Mouse (Mus musculus): ENCODE measurements around the gene Hbs1l. TPM values are rescaled to one million over a fixed set of nuclear protein-coding genes. Genes with fewer than 3 reads are reported as not detected.

Hbs1l gene
- polyA plus RNA-seq, 1 experiment from 2014 or later, result 114 TPM

DNA sequence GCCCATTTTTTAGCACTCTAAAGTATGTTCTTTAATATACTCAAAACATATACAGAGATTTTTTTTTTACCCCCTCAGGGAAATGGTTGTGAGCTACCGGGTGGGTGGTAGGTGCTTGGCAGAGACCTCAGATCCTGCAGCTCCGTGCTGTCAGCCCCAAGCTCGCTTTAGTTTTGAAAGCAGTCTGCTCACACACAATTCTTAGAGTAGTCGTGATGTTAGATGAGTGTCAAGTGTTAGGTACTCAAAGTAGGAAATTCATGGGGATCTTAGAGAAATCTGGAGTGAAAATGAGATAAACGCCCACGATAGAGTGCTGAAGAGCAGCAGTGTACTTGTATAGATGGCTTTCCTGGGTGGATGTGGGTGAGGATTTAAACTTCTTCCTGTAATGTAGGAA lies 24.8 kb downstream of the Hbs1l start:
- Histone ChIP-seq H3K4me3 (no peak overlapping the region), H3K36me3 (peaks cover 34% of the 10 kb centered on the region), H3K4me1 (replicated peaks) (no peaks in the 10 kb centered on the region), H3K9me3 (no peaks in the 10 kb centered on the region), H3K27me3 (ENCODE audit: insufficient read depth, poor library complexity, severe bottlenecking) (no peaks in the 10 kb centered on the region), H3K27ac (no peak overlapping the region)
- DNase-seq (ENCODE audit: low spot score), result no peak
- WGBS, result 91% methylated on average over 6 of the region's 6 CpGs

DNA sequence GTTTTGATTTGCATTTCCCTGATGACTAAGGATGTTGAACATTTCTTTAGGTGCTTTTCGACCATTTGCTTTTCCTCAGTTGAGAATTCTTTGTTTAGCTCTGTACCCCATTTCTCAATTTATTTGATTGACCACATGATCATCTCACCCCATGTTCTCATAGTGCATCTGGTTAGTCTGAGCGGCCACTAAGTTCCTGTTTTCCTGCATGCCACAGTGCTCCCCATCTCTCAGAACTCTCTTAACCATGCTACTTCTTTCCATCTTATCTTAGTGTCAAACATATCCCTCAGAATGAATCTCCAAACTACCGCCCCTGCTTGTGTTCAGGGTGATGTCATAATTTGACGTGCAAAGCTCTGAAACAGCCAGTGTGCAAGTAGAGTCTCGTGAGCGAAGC lies 30.6 kb downstream of the Hbs1l start:
- Histone ChIP-seq H3K27me3 (ENCODE audit: insufficient read depth, poor library complexity, severe bottlenecking) (no peaks in the 10 kb centered on the region), H3K36me3 (peaks cover 22% of the 10 kb centered on the region), H3K27ac (no peak overlapping the region), H3K4me3 (no peak overlapping the region), H3K4me1 (replicated peaks) (no peaks in the 10 kb centered on the region), H3K9me3 (no peaks in the 10 kb centered on the region)
- DNase-seq (ENCODE audit: low spot score), result no peak
- WGBS, result 96% methylated on average over 6 of the region's 6 CpGs

DNA sequence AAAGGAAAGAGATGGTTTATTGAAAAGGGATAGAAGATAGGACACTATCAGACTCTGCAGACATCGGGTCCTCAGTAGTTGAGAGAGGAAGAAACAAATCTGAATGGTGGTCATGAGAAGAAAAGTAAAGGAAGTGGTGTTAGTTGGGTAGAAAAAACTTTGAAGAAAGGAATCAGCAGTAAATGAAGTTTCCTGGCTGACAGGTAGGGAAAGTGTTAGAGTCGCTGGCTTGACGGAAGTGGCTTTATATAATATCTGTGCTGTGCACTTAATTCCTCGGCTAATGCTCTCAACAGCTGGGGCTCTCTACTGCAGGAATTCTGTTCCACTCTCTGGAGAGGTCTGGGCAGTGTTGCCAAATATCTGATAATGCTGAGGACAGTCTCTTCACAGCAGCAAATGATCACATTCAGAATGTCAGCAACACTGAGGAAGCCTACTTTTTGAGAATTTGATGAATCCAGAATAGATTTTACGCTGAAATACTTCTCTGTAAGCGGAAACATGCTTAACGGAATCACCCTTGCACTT lies 31.9 kb downstream of the Hbs1l start:
- H3K27ac ChIP-seq, result no peak overlapping the region
- DNase-seq (ENCODE audit: low spot score), result no peak
- H3K9me3 ChIP-seq, result no peaks in the 10 kb centered on the region
- no peak overlapping the region for H3K4me3 ChIP-seq
- peaks cover 33% of the 10 kb centered on the region for H3K36me3 ChIP-seq
- 92% methylated on average over 7 of the region's 7 CpGs for WGBS
- no peaks in the 10 kb centered on the region for H3K4me1 ChIP-seq (replicated peaks)
- no peaks in the 10 kb centered on the region for H3K27me3 ChIP-seq (ENCODE audit: insufficient read depth, poor library complexity, severe bottlenecking)

DNA sequence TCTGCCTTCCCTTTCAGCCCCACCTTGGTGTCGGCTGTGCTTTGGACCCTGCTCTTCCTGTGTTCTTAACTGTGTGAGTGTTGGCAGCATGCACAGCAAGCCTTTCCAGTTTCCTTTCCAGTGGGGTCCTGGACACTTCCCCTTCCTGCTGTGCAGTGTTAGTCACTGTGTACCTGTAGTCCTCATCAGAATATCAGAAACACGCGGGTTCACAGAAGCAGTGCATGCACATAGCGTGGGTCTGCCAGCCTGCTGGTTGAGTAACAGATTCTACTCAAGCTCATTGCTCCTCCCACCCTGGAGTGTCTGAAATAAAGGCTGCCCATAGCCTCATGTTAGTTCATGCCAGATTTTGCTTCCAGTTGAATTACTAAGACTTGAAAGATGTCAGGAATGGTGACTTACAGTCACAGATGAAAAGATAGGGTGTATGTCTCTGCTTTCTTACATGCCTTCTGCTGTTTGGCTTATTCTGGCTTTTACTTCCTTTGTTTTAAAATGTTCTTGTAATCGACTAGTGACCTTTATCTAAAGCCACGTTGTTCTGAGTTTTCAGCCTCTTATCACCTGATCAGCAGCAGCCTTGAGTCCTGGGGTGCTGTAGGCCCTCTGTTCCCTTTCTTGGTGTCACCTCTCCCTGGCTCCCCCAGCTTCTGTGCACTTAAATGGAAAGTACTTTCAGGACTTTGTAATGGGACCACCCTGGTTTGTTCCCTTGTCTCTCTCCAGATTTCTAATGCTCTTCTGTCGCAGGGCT lies 38.7 kb downstream of the Hbs1l start:
- DNase-seq (ENCODE audit: low spot score), result no peak
- WGBS, result 90% methylated on average over 7 of the region's 7 CpGs
- H3K4me3 ChIP-seq, result no peak overlapping the region
- peaks cover 8% of the 10 kb centered on the region; the same call in 1 of the 2 replicates for H3K9me3 ChIP-seq
- no peaks in the 10 kb centered on the region for H3K4me1 ChIP-seq (replicated peaks)
- no peak overlapping the region for H3K27ac ChIP-seq
- no peaks in the 10 kb centered on the region for H3K27me3 ChIP-seq (ENCODE audit: insufficient read depth, poor library complexity, severe bottlenecking)
- H3K36me3 ChIP-seq, result peaks cover 81% of the 10 kb centered on the region

DNA sequence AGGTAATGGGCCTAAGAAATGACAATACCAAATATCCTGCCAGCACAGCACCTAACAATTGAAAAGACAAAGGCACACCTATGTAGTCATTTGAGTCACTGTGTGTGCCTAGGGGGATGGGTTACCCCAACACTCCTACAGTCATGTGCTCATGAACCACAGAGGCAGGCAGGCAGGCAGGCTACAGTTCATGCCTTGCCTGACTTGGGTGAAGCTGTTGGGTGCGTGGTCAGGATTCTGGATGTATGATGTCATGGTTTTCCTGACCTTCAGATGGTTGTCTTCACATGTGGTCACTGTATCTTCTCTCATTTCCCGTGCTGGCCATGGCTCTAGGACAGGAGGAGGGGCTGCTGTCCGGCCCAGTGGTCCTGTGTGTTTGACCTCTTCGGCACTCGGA lies 39.8 kb downstream of the Hbs1l start:
- no peak overlapping the region for H3K27ac ChIP-seq
- H3K4me1 ChIP-seq (replicated peaks), result no peaks in the 10 kb centered on the region
- WGBS, result 93% methylated on average over 5 of the region's 5 CpGs
- H3K9me3 ChIP-seq, result peaks cover 8% of the 10 kb centered on the region; the same call in 1 of the 2 replicates
- no peak for DNase-seq (ENCODE audit: low spot score)
- peaks cover 91% of the 10 kb centered on the region for H3K36me3 ChIP-seq
- no peaks in the 10 kb centered on the region for H3K27me3 ChIP-seq (ENCODE audit: insufficient read depth, poor library complexity, severe bottlenecking)
- H3K4me3 ChIP-seq, result no peak overlapping the region

DNA sequence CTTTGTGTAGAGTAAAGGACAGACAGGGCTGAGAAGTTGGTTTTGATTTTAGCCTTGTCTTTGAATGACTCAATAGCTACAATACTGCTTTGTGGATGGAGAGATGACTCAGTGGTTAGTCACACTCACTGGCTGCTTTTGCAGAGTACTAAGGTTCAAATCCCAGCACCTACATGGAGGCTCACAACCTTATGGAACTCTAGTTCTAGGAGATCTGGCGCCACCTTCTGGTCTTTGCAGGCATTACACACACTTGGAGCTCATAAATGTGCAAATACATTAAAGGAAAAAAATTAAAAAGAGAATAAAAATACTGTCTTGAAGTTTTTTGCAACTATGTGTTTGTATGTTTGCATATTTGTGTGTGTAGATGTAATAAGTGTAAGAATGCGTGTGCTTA lies 41.4 kb downstream of the Hbs1l start:
- Histone ChIP-seq H3K27me3 (ENCODE audit: insufficient read depth, poor library complexity, severe bottlenecking) (no peaks in the 10 kb centered on the region), H3K9me3 (peaks cover 8% of the 10 kb centered on the region; the same call in 1 of the 2 replicates), H3K27ac (no peak overlapping the region), H3K4me3 (no peak overlapping the region), H3K36me3 (peaks cover 95% of the 10 kb centered on the region), H3K4me1 (replicated peaks) (no peaks in the 10 kb centered on the region)
- no peak for DNase-seq (ENCODE audit: low spot score)
- WGBS, result 67% methylated on average over 2 of the region's 2 CpGs

DNA sequence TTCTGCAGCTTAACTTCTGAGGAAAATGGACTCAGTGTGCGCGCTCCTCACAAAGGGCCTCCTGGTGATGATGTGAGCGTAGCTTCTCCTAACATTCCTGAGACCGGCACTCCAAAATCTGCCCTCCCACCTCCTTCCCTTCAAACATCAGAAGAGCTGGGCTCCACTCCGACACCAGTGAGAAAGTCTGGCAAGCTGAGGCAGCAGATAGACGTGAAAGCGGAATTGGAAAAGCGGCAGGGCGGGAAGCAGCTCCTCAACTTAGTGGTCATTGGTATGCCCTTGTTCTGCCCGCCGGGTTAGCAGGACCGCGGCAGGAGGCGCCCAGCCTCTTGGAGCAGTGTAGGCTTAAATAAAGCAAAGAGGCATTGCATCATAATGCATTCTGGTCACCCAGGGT lies 45.9 kb downstream of the Hbs1l start:
- H3K36me3 ChIP-seq, result peaks cover 80% of the 10 kb centered on the region
- no peaks in the 10 kb centered on the region for H3K4me1 ChIP-seq (replicated peaks)
- WGBS, result 74% methylated on average over 14 of the region's 14 CpGs
- no peak overlapping the region for H3K27ac ChIP-seq
- peaks cover 5% of the 10 kb centered on the region; the same call in 1 of the 2 replicates for H3K9me3 ChIP-seq
- no peak for DNase-seq (ENCODE audit: low spot score)
- H3K27me3 ChIP-seq (ENCODE audit: insufficient read depth, poor library complexity, severe bottlenecking), result no peaks in the 10 kb centered on the region
- H3K4me3 ChIP-seq, result no peak overlapping the region

DNA sequence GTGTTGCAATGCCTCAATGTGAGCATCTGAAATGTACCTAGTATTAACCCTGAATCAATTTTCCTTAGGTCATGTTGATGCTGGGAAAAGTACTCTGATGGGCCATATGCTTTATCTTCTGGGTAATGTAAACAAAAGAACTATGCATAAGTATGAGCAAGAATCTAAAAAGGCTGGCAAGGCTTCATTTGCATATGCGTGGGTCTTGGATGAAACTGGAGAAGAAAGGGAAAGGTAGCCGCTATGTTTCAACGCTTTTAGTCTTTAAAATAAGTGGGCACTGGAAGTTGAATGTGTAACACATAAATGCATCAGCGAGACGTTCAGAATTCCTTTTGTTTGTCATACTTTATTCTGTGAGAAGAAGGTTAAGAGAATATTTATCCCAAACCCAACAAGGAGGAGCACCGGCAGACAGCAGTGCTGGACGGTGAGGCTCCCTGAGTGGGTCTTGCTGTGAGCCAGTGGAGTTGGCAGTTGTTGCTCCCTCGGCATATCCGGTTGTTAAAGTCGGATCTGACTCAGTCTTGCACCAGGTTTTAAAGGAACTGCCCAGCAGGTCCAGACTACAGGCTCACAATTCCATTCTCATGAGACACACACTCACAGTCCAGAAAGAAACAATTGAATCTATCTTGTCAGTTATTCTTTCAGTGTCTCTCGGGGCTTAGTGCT lies 46.7 kb downstream of the Hbs1l start:
- no peaks in the 10 kb centered on the region for H3K4me1 ChIP-seq (replicated peaks)
- peaks cover 80% of the 10 kb centered on the region for H3K36me3 ChIP-seq
- no peaks in the 10 kb centered on the region for H3K27me3 ChIP-seq (ENCODE audit: insufficient read depth, poor library complexity, severe bottlenecking)
- 92% methylated on average over 11 of the region's 11 CpGs for WGBS
- H3K9me3 ChIP-seq, result no peaks in the 10 kb centered on the region
- H3K27ac ChIP-seq, result no peak overlapping the region
- no peak for DNase-seq (ENCODE audit: low spot score)
- no peak overlapping the region for H3K4me3 ChIP-seq

DNA sequence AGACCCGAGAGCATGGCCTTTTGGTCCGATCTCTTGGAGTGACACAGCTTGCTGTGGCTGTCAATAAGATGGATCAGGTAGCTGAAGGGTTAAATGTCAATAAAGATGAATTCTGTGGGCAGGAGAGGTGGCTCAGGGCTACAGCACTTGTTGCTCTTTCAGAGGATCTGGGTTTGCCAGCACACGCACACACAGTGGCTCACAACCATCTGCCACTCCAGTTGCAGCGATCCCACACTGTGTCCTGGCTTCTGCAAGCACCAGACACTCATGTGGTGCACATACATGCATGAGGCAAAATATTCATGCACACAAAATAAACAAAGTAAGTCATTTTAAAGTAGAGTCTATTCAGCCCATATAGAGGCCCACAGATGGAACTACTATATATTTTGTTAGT lies 51.6 kb downstream of the Hbs1l start:
- Histone ChIP-seq H3K4me1 (replicated peaks) (no peaks in the 10 kb centered on the region), H3K27ac (no peak overlapping the region), H3K27me3 (ENCODE audit: insufficient read depth, poor library complexity, severe bottlenecking) (no peaks in the 10 kb centered on the region), H3K9me3 (no peaks in the 10 kb centered on the region), H3K36me3 (peaks cover 68% of the 10 kb centered on the region), H3K4me3 (no peak overlapping the region)
- DNase-seq (ENCODE audit: low spot score), result no peak
- 91% methylated on average over 4 of the region's 4 CpGs for WGBS

DNA sequence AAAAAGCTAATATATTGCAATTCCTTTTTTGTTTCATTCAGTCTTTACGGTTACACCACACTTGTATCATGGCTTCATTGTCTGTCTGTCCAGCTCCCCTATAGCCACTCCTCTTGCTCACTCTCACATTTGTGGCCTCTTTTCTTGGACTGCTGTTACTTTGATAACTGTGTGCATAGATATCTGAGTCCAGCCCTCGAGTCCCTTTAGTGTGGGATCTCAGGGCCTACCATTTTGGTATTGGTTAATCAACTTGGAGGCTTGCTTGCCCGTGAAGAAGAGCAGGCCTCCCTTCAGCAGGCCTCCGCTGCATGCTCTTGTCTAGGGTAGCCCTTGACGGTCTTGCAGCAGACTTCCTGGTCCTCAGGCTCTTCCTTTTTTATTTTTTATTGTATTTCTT lies 53.7 kb downstream of the Hbs1l start:
- Histone ChIP-seq H3K36me3 (peaks cover 79% of the 10 kb centered on the region), H3K4me3 (no peak overlapping the region), H3K27me3 (ENCODE audit: insufficient read depth, poor library complexity, severe bottlenecking) (no peaks in the 10 kb centered on the region), H3K9me3 (no peaks in the 10 kb centered on the region), H3K4me1 (replicated peaks) (no peaks in the 10 kb centered on the region), H3K27ac (no peak overlapping the region)
- WGBS, result 91% methylated on average over 5 of the region's 5 CpGs
- DNase-seq (ENCODE audit: low spot score), result no peak

DNA sequence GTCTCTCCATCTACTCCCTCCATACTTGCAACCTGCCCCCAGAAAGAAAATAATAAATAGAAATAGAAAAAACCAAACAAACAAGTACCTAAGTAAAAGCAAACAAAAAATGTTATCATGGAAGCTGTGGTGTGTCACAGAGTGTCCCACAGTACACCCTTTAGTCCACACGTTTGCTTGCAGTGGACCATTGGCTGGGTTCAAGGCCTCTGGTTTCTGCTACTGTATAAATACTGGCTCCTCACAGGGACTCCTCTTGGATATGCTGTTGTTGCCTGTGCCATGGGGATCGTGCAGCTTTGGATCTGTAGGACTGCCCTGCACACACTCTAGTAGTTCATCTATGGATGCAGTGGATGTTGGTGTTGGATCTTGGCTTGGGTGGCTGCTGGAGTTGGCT lies 54.2 kb downstream of the Hbs1l start:
- H3K27me3 ChIP-seq (ENCODE audit: insufficient read depth, poor library complexity, severe bottlenecking), result no peaks in the 10 kb centered on the region
- DNase-seq (ENCODE audit: low spot score), result no peak
- peaks cover 81% of the 10 kb centered on the region for H3K36me3 ChIP-seq
- H3K4me3 ChIP-seq, result no peak overlapping the region
- H3K4me1 ChIP-seq (replicated peaks), result no peaks in the 10 kb centered on the region
- no peaks in the 10 kb centered on the region for H3K9me3 ChIP-seq
- H3K27ac ChIP-seq, result no peak overlapping the region
- WGBS, result 88% methylated on average over 2 of the region's 2 CpGs

DNA sequence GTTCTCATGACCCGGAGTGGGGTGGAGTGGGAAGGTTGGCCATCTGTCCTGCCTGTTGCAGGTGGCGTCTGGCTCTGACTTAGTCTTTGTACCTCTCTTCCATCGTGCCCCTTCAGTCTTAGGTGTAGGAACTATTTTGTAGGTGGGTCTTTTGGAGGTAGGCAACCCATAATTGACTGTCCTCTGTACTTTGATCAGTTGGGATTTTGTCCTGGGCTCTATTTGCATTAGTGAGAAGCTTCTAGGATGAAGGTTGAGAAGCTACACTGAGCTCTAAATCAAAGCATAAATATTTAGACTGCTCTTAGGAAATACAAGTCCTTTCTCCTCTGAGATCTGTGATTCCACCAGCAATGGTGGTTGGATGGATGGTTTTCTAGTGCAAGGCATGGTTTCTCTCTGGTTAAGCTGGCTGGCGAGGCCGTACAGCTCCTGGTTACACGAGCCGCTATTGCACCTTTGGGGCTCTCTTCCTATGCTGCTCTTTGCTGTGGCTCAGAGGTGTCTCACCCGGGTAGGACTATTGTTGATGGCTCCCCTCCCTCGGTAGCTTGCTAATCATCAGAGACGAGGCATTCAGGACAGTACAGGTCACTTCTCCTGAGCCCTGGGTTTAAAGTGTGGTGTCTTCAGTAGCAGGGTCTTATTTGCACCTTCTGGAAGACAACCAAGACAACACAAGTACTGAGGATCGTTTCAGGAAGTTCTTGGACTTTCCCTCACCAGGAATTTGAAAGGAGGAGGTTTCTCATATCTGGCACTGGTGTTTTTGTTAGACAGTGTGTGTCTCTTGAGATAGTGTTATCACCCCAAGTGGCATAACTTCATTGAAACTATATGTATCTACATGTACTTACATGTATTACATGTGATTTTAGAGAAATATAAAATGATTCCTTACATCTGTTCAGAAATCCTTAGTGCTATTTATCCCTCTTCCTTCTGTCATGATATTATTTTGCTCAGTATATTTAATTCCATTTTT lies 55.0 kb downstream of the Hbs1l start:
- DNase-seq (ENCODE audit: low spot score), result no peak
- no peak overlapping the region for H3K4me3 ChIP-seq
- H3K36me3 ChIP-seq, result peaks cover 80% of the 10 kb centered on the region
- no peaks in the 10 kb centered on the region for H3K27me3 ChIP-seq (ENCODE audit: insufficient read depth, poor library complexity, severe bottlenecking)
- no peaks in the 10 kb centered on the region for H3K9me3 ChIP-seq
- H3K27ac ChIP-seq, result no peak overlapping the region
- 92% methylated on average over 11 of the region's 11 CpGs for WGBS
- no peaks in the 10 kb centered on the region for H3K4me1 ChIP-seq (replicated peaks)
